Mouse (Mus musculus) E14TG2a.4 (cell line): ENCODE measurements around the gene Slc27a4.

Experiments used
- CTCF ChIP-seq: conservative IDR thresholded peaks from 2 replicates; pipeline ENCODE4 v1.5.1; 2014; ENCODE audit warnings: low read length
- POU5F1 ChIP-seq: IDR thresholded peaks from 2 replicates; pipeline ENCODE4 v1.6.1; 2014; ENCODE audit warnings: low read length, borderline replicate concordance

GRCm38 (mm10) chr2:29784290-29784689 is 18.1 kb upstream of the Slc27a4 start:
- no peak for TF ChIP-seq CTCF
- no peak for TF ChIP-seq POU5F1
